Mouse (Mus musculus) embryonic facial prominence, embryonic 12.5 days (tissue): ENCODE results near the gene Snai1. TPM values are rescaled to one million over a fixed set of nuclear protein-coding genes. Genes with fewer than 3 reads are reported as not detected.

ENCODE experiments used
- ATAC-seq: fragments of 200-750 bp; cut with Nextera tagmentation; 2 replicates; pipeline ENCODE4 v1.8.0; 2017; ENCODE audit not compliant: insufficient number of reproducible peaks, insufficient read depth, low FRiP score, low TSS enrichment
- H3K27ac ChIP-seq: fragments of 300-500 bp; sonication (generic); 2 replicates; pipeline ENCODE4 v1.5.1; 2016; ENCODE audit warnings: mild to moderate bottlenecking
- H3K27me3 ChIP-seq: fragments of 300-500 bp; sonication (generic); 2 replicates; pipeline ENCODE4 v1.6.1; 2016; ENCODE audit warnings: mild to moderate bottlenecking, moderate library complexity
- H3K36me3 ChIP-seq: fragments of 300-500 bp; sonication (generic); 2 replicates; pipeline ENCODE4 v1.6.1; 2016; ENCODE audit warnings: mild to moderate bottlenecking
- H3K4me1 ChIP-seq: fragments of 300-500 bp; sonication (generic); 2 replicates; pipeline ENCODE4 v1.6.1; 2016
- H3K4me2 ChIP-seq: fragments of 300-500 bp; sonication (generic); replicated peaks from 2 replicates; pipeline ENCODE4 v1.6.1; 2016; ENCODE audit warnings: mild to moderate bottlenecking, moderate library complexity
- H3K4me3 ChIP-seq: fragments of 300-500 bp; sonication (generic); 2 replicates; pipeline ENCODE4 v1.5.1; 2016; ENCODE audit warnings: mild to moderate bottlenecking
- H3K9ac ChIP-seq: fragments of 300-500 bp; sonication (generic); 2 replicates; pipeline ENCODE4 v1.6.1; 2016; ENCODE audit warnings: mild to moderate bottlenecking, moderate library complexity
- H3K9me3 ChIP-seq: fragments of 300-500 bp; sonication (generic); 2 replicates; pipeline ENCODE4 v1.6.1; 2016; ENCODE audit warnings: mild to moderate bottlenecking, moderate library complexity
- WGBS: fragments of 180-500 bp; shearing (Covaris S2); methylation state at CpG from one replicate; pipeline ENCODE4 v1.1.7; 2016; 5-methylcytosine and 5-hydroxymethylcytosine counted together
- polyA plus RNA-seq: library from polyadenylated mRNA; unstranded; fragments of >200 nt; fragmentation: Nextera tagmentation; extraction: Ambion mirVana; gene quantifications from 2 replicates; pipeline ENCODE4 v1.2.1, GENCODE M21; 2016

Snai1 gene
- polyA plus RNA-seq = 76.3 and 83.4 TPM in 2 replicates

DNA sequence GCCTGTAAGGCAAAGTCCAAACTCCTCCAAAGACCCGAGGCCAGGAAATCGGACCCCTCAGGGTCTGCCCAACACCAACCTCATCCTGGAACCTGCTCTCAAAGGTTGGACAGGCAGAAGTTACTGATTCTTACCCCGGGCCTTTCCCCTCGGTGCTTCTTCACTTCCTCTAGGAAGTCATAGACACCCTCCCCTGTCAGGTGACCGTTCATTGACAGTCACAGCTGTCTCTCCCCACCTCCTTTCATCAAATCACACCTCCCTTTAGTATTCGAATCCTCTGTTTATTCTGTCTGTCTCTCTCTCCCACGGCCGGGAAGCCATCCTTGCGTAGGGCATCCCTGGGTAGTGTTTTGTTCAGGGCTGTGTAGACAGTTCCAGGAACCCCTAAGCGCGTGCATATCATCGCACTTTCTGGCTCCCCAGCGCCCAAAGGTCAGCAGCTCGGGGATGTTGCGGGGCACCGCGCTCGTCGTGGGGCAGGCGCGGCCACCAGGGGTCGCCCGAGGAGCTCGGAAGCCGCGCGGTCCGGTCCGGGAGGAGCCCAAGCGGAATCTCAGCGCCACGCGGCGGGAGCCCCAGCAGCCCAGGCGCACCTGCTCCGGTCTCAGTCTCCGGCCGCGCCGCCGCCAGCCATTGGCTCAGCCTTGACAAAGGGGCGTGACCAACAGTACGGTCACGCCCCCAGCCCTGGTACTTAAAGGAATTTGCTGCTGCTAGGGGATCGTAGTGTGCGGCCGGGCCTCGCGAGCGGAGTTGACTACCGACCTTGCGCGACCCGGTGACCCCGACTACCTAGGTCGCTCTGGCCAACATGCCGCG lies at the start of gene Snai1:
Snai1 (plus strand) TSS at position 720 of the 822 bp plus-strand sequence.
- H3K27me3 ChIP-seq = peaks cover 14% of the 10 kb centered on the region
- H3K36me3 ChIP-seq = peaks cover 15% of the 10 kb centered on the region
- peak within 1 kb of the TSS; percentile 82 for H3K4me2 ChIP-seq
- peak within 1 kb of the TSS; percentile 96 for H3K27ac ChIP-seq
- under 1% methylated on average over 58 of the region's 58 CpGs for WGBS
- peak; percentile 93 for ATAC-seq
- H3K4me1 ChIP-seq = peaks cover 31% of the 10 kb centered on the region
- H3K9ac ChIP-seq = peak within 1 kb of the TSS; percentile 86
- peak within 1 kb of the TSS; percentile 79 for H3K4me3 ChIP-seq
- no peaks in the 10 kb centered on the region for H3K9me3 ChIP-seq

DNA sequence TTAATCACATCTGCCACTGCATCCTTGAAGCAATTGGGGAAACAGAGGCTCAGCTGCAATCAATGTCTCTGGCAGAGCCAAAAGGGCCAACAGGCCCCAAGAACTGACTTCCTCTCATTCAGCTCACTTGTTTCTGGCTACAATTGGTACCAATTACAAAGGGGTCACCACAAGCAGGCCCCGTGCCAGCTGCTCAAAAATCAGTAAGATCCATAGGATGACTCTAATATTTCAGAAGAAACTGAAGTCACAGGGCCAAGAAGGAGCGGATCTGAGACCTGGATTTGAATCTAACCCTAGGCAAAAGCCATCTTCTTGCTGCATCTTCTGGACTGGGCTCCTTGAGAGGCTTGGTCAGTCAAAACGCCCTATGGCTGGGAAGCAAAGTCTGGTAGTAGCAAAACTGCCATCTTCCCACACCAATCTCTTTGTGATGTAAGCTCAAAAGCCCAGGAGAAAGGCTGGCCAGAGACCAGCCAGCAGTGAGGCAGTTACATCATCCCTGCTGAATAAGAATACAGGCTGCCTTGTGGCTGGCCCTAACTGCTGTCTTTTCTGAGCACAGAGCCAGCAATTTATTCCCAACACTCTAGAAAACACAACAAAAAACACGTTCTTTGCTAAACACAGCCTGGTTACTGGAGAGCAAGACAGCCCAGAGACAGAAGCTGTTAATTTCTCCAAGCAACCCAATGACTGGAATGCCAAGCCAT lies 47.0 kb upstream of the Snai1 start:
- H3K9ac ChIP-seq = 0 out of 2 replicates have a peak overlapping the region, but pooled peaks have one; percentile 94
- peak overlapping the region; percentile 100 for H3K4me3 ChIP-seq
- H3K4me2 ChIP-seq = peak overlapping the region; percentile 99

DNA sequence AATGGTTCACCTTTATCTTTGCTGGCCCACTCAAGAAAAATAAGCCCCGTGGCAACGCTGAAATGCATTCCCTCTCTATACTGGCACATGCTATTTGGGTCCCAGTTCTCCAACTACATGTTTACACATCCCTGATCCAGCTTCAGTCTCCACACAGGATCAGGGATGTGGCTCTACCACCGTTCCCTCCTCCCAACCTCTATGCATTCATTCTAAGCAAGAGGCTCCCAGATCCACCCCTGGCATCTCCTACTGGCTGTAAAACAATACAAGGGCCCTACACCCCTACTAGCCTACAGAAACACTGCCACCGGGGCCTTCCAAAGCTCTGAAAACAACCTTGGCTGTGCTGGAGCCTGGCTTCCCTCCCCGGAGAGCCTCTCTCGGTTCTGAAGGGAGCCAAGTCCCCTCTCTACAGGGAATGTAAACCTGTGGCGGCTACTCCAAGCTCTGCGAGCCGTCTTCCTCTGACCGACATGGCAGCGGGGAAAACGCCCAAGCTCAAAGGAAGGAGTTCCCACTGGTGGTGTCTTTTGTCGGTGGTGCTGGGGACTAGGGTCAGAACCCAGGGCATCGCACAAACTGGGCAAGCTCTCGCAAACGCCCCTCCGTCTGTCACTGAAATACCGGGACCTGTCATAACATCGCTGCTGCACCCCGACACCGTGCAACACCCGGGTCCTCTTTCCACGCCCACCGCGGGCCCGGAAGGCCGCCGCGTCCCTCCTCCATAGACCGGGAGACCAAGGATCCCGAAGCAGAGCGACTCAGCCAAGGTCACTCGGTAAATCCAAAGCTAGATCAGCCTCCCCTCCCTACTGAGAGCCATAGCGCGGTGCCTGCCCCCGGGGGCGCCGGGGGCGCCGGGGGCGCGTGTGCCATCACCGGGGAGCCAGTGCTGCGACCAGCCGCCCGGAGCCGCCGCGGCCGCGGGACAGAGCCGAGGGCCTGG lies 46.0 kb upstream of the Snai1 start, which contains the start of gene Rnf114:
Rnf114 (plus strand) TSS at position 889 of the 952 bp plus-strand sequence.
- no peaks in the 10 kb centered on the region for H3K27me3 ChIP-seq
- H3K4me1 ChIP-seq = peaks cover 18% of the 10 kb centered on the region
- WGBS = 3% methylated on average over 52 of the region's 52 CpGs
- peak within 1 kb of the TSS; percentile 99 for H3K4me2 ChIP-seq
- peak; percentile 36; the same call in 1 of the 2 replicates for ATAC-seq
- no peaks in the 10 kb centered on the region for H3K9me3 ChIP-seq
- H3K36me3 ChIP-seq = peaks cover 15% of the 10 kb centered on the region; the same call in 1 of the 2 replicates
- H3K9ac ChIP-seq = peak within 1 kb of the TSS; percentile 94
- H3K27ac ChIP-seq = peak within 1 kb of the TSS; percentile 96
- H3K4me3 ChIP-seq = peak within 1 kb of the TSS; percentile 100

More for the DNA sequence above, 47.0 kb upstream of the Snai1 start:
- Histone ChIP-seq H3K27ac (no peak overlapping the region), H3K27me3 (no peaks in the 10 kb centered on the region), H3K36me3 (peaks cover 21% of the 10 kb centered on the region; the same call in 1 of the 2 replicates), H3K9me3 (no peaks in the 10 kb centered on the region), H3K4me1 (peaks cover 21% of the 10 kb centered on the region)
- 73% methylated on average over 4 of the region's 4 CpGs for WGBS
- no peak for ATAC-seq

DNA sequence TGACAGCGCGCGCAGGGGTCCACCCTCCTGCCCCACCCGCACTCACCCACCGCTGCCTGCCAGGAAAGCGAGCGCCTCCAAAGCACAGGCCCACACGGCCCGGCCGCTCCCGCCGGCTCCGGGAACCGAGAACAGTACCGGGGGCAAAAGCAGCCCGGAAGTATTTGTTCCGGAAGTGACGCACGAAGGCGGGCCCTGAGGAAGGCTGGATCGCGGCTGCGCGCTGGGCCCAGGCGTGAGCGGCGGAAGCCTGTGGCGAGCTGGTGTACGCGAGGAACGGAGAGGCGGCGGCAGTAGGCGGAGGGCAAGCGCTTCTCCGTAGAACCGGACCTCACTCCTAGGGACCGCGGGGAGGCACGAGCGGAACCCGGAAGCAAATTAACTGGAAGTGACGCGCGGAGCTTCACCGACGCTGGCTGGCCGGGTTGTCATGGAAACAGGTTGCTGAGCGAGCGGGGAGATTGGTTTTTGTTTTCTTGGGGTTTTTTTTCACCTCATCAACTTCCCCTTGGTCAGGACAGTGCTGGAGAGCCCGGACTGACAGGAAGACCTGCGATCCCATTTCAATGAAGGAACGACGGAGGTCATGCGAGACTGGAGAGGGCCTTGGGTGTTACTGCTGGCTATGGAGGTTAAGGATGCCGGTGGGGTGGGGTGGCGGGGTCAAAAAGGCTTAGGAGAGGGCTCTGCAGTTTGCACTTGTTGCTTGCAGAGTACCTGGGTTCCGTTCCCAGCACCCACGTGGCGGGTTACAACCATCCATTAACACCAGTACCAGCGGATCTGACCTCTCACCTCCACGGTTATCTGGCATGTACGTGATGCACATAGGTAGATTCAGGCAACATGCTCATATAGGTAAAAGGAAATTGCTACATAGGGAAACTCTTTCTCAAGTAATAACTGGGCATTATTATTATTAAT lies 45.0 kb upstream of the Snai1 start, which contains the start of gene Spata2:
Spata2 (minus strand) TSS at position 175 of the 924 bp plus-strand sequence.
- peak within 1 kb of the TSS; percentile 99 for H3K4me2 ChIP-seq
- 2% methylated on average over 63 of the region's 63 CpGs for WGBS

DNA sequence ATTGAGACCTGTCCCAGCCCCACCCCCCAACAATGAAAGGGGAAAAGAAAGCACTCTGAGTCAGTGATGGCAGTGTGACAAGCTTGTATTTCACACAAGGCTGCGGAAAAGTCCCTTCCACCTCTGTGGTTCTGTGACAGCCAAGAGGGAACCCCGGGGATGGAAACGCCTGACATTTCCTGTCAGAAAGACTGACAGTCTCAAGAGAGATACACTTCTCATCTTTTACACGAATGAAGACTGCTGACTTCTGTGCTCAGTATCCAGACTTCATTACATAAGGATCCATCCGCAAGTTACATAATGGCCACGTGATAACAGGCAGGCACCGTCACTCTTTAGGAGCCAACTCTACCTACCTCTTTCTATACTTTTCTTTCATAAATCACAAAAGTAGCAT lies 41.6 kb upstream of the Snai1 start:
- no peak for ATAC-seq
- Histone ChIP-seq H3K9me3 (no peaks in the 10 kb centered on the region), H3K36me3 (peaks cover 6% of the 10 kb centered on the region; the same call in 1 of the 2 replicates), H3K27ac (no peak overlapping the region), H3K27me3 (no peaks in the 10 kb centered on the region), H3K4me1 (peaks cover 7% of the 10 kb centered on the region), H3K4me3 (no peak overlapping the region), H3K9ac (no peak overlapping the region), H3K4me2 (no peak overlapping the region)
- 87% methylated on average over 7 of the region's 7 CpGs for WGBS

More for the DNA sequence above, 45.0 kb upstream of the Snai1 start, which contains the start of gene Spata2:
- H3K36me3 ChIP-seq = peaks cover 9% of the 10 kb centered on the region; the same call in 1 of the 2 replicates
- H3K9ac ChIP-seq = peak within 1 kb of the TSS; percentile 94
- peaks cover 18% of the 10 kb centered on the region for H3K4me1 ChIP-seq
- H3K9me3 ChIP-seq = no peaks in the 10 kb centered on the region
- peak; percentile 71 for ATAC-seq
- no peaks in the 10 kb centered on the region for H3K27me3 ChIP-seq
- peak within 1 kb of the TSS; percentile 100 for H3K4me3 ChIP-seq
- peak within 1 kb of the TSS; percentile 96 for H3K27ac ChIP-seq

DNA sequence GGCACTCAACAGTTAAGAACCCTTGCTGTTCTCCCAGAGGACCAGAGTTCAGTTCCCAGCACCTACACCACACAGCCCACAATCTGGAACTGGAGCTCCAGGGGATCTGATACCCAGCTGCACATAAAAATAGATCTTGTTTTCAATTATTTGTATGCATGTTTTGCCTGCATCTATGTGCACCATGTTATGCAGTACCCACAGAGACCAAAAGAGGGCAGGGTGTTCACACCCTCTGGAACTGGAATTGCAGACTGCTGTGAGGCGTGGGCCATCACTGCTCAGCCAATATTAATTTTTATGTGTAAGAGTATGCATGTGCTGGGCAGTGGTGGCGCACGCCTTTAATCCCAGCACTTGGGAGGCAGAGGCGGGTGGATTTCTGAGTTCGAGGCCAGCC lies 40.7 kb upstream of the Snai1 start:
- Histone ChIP-seq H3K9me3 (no peaks in the 10 kb centered on the region), H3K36me3 (peaks cover 6% of the 10 kb centered on the region; the same call in 1 of the 2 replicates), H3K4me1 (no peaks in the 10 kb centered on the region), H3K4me2 (no peak overlapping the region), H3K9ac (no peak overlapping the region), H3K4me3 (no peak overlapping the region), H3K27ac (no peak overlapping the region), H3K27me3 (no peaks in the 10 kb centered on the region)
- ATAC-seq = no peak
- 70% methylated on average over 5 of the region's 5 CpGs for WGBS

DNA sequence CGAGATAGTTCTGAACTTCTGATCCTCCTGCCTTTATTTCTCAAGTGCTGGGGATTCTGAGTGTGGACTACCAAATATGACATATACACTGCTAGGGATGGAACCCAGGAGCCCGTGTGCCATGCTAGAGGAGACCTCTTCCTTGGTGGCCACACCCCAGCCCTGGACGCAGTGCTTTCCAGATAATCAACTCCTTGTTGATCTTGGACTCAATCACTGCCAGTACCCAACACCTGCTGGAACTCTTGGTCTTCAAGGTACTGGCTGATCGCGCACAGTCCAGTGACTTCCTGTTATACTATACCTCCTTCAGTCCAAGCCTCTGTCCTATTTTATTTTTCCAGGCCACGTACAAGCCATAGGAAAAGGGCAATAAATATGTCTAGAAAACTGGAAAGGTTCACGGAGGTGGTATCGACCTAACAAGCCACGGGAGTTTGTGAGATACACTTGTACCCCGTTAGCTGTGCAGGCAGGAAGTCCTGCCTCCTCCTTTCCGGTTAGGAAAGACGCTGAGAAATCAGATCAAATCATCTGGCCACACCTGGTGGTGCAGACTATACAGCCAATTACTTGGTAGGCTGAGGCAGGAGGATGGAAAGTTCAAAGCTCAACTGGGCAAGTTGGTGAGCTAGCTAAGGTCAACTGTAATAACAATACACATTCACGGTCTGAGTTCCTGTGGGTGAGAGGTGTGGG lies 35.3 kb upstream of the Snai1 start:
- 49% methylated on average over 13 of the region's 13 CpGs for WGBS
- Histone ChIP-seq H3K4me2 (peak overlapping the region; percentile 93), H3K9me3 (no peaks in the 10 kb centered on the region), H3K27ac (peak overlapping the region; percentile 84), H3K9ac (peak overlapping the region; percentile 96; the same call in 1 of the 2 replicates), H3K36me3 (peaks cover 10% of the 10 kb centered on the region), H3K4me1 (peaks cover 26% of the 10 kb centered on the region), H3K27me3 (no peaks in the 10 kb centered on the region), H3K4me3 (peak overlapping the region; percentile 96)
- ATAC-seq = peak; percentile 3; the same call in 1 of the 2 replicates

DNA sequence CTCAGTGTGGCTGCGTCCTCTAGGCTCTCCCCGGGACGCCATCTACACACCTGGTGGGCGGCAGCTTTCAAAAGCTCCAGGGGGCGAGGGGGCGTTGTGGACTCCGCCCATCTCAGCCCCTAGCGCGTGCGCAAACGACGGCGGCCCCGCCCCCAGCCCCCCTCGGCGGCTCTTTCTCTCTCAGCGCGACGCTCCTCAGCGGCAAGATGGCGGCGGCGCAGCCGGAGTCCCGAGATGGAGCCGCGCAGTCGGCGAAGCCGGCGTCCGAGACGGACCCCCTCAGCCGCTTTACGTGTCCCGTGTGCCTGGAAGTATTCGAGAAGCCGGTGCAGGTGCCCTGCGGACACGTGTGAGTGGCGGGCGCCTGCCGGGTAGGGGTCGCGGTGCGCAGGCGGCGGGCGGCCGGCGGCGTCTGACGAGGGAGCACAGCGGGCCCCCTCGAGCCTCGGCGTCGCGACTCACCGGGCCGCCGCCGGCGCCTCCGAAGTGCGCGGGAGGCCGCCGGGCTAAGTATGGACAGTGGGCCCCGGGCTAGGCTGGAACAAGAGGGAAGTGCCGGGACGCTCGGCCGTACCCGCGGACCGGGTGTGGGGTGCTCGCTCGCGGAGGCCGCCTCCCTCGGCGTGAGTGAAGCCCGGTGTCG lies 34.6 kb upstream of the Snai1 start:
- Histone ChIP-seq H3K27me3 (no peaks in the 10 kb centered on the region), H3K9ac (peak overlapping the region; percentile 96), H3K9me3 (no peaks in the 10 kb centered on the region), H3K36me3 (peaks cover 16% of the 10 kb centered on the region), H3K27ac (peak overlapping the region; percentile 84), H3K4me3 (peak overlapping the region; percentile 96), H3K4me2 (peak overlapping the region; percentile 93), H3K4me1 (peaks cover 26% of the 10 kb centered on the region)
- whole genome bisulfite sequencing = under 1% methylated on average over 85 of the region's 85 CpGs
- ATAC-seq = peak; percentile 77

DNA sequence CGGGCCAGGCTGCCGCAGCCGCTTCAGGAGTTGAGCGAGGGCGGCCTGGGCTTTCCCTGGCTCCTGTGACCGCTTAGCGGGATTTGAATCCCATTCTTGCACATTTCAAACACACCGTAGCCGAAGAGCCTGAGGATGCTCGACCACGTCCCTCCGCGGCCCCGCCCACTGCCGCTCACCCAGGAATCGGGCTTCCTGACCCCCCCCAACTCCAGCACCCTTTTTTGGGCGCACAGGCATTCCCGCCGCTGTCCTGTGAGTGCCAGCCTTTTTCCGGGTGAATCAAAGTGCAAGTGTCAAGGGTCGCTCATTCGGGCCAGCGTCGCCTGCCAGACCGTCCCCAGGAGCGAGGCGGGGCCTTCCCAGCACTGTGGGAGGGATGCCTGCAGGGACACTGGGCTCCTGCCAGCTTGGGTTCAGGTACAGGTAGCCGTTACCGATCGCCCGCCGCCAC lies 34.1 kb upstream of the Snai1 start:
- ATAC-seq = peak; percentile 12; the same call in 1 of the 2 replicates
- Histone ChIP-seq H3K4me3 (peak overlapping the region; percentile 96), H3K27ac (peak overlapping the region; percentile 84), H3K27me3 (no peaks in the 10 kb centered on the region), H3K9ac (peak overlapping the region; percentile 96), H3K36me3 (peaks cover 22% of the 10 kb centered on the region), H3K4me1 (peaks cover 26% of the 10 kb centered on the region), H3K4me2 (peak overlapping the region; percentile 93), H3K9me3 (no peaks in the 10 kb centered on the region)
- under 1% methylated on average over 32 of the region's 32 CpGs for WGBS
